Mouse (Mus musculus) liver, embryonic 14.5 days (tissue): Measurements from ENCODE around the gene Aldh5a1.

Source experiments
- CTCF ChIP-seq: IDR thresholded peaks from 2 replicates; pipeline ENCODE4 v1.5.1; 2016; ENCODE audit warnings: antibody characterized with exemption, low read depth, control low read depth
- EP300 ChIP-seq: IDR thresholded peaks from 2 replicates; pipeline ENCODE4 v1.6.1; 2016; ENCODE audit warnings: antibody characterized with exemption, low read depth

GRCm38 (mm10) chr13:24958671-24959070 lies 21.2 kb upstream of the Aldh5a1 start:
- TF ChIP-seq CTCF (no peak), EP300 (no peak)
